Mouse (Mus musculus): Measurements from ENCODE around the gene Pnmt. TPM values are rescaled to one million over a fixed set of nuclear protein-coding genes. Genes with fewer than 3 reads are reported as not detected.
"Not testable (repeated sequence)": the region's sequence is repeated elsewhere in the genome, so short reads cannot be mapped to it uniquely, and the experiment has no call there.

Pnmt gene
- polyA plus RNA-seq, 1 experiment from 2014 or later, result 0.73 TPM

DNA sequence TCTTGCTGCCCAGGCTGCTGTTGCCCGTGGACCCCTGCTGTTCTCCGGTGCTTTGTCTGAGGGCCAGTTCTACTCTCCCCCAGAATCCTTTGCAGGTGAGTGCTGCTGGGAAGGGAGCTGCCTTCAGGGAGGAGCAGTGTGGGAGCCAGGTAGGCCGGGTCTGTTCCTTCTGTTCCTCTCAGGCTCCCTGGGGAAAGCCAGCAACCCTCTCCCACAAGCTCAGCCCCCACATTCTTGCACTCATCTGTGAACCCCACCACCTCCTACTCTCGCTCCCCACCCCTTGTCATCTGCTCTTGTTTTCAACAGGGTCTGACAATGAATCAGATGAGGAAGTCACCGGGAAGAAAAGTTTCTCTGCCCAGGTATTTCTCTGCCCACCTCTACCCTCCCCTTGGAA is 9.5 kb upstream of the Pnmt start:
- Histone ChIP-seq H3K27ac (replicated peaks) (no peak overlapping the region), H3K4me2 (no peak overlapping the region), H3K9me3 (no peaks in the 10 kb centered on the region), H3K9ac (no peak overlapping the region), H3K27me3 (no peaks in the 10 kb centered on the region), H3K4me1 (replicated peaks) (peaks cover 9% of the 10 kb centered on the region), H3K4me3 (no peak overlapping the region), H3K36me3 (peaks cover 67% of the 10 kb centered on the region)
- no peak for ATAC-seq (ENCODE audit: low read depth)
- WGBS, result 73% methylated on average over 5 of the region's 5 CpGs

DNA sequence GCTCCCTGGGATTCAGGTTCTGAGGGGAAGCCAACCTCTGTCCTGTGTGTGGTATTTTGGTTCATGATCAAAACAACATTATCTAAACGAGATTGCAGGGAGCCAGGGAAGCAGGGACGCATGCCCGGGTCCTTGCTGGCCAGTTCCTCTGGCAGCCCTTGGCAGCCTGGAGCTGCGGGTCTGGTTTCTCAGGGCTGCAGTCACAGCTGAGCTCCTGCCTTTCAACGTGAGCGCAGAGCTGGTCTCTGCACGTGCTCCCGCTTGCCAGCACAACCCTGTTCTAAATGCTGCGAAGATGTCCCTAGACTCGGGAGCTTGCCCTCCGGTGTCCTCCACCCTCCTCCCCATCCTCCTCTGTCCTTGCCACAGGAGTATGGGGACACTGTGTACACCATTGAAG is 8.5 kb upstream of the Pnmt start:
- H3K4me3 ChIP-seq, result no peak overlapping the region
- H3K4me2 ChIP-seq, result no peak overlapping the region
- no peak for ATAC-seq (ENCODE audit: low read depth)
- H3K9ac ChIP-seq, result no peak overlapping the region
- H3K36me3 ChIP-seq, result peaks cover 67% of the 10 kb centered on the region
- 90% methylated on average over 11 of the region's 11 CpGs for WGBS
- H3K9me3 ChIP-seq, result no peaks in the 10 kb centered on the region
- H3K27ac ChIP-seq (replicated peaks), result no peak overlapping the region
- H3K4me1 ChIP-seq (replicated peaks), result no peaks in the 10 kb centered on the region; the same call in 1 of the 2 replicates
- no peaks in the 10 kb centered on the region for H3K27me3 ChIP-seq

DNA sequence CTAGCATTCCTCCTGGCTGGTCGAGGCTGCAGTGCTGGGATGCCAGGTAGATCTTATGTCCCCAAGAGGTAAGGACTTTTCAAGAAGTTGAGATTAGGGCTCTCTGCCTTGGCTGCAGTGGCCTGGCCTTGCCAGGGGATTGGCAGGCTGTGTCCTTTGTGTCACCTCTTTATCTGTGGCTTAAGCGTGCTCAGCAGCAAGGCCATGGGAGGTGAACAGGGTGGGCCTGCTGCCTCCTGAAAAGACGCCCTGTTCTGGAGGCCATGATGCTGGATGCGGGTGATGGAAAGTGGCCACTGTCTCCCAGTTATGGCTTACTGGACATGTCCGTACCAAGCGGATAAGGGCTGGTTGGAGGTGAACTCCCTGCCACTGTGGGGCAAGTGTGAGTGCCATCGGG is 6.9 kb upstream of the Pnmt start:
- H3K4me3 ChIP-seq, result no peak overlapping the region
- H3K27ac ChIP-seq (replicated peaks), result no peak overlapping the region
- H3K4me1 ChIP-seq (replicated peaks), result no peaks in the 10 kb centered on the region
- no peak for ATAC-seq (ENCODE audit: low read depth)
- H3K27me3 ChIP-seq, result peaks cover 6% of the 10 kb centered on the region
- 93% methylated on average over 7 of the region's 7 CpGs for WGBS
- H3K4me2 ChIP-seq, result no peak overlapping the region
- peaks cover 67% of the 10 kb centered on the region for H3K36me3 ChIP-seq
- no peak overlapping the region for H3K9ac ChIP-seq
- H3K9me3 ChIP-seq, result no peaks in the 10 kb centered on the region

DNA sequence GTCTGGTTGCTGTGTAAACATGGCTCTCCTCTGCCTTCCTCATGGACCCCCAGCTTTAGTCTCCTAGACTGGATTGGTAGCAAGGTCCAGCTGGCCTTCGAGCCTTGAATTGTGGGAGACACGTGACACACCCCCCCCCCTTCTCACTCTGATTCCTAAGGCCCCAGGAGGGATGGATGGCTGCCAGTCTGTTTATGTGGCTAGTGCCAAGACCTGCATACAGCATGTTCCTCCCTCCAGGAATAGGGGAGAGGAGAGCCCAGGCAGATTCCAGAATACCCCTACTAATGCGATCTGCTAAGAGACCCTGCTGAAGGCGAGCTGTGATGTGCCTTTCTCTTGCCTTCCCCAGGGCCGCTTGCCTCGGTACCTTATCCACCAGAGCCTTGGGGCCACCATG is 6.1 kb upstream of the Pnmt start:
- H3K4me3 ChIP-seq, result no peak overlapping the region
- WGBS, result 87% methylated on average over 6 of the region's 6 CpGs
- H3K36me3 ChIP-seq, result peaks cover 60% of the 10 kb centered on the region
- peaks cover 13% of the 10 kb centered on the region for H3K27me3 ChIP-seq
- H3K9ac ChIP-seq, result no peak overlapping the region
- ATAC-seq (ENCODE audit: low read depth), result no peak
- H3K4me1 ChIP-seq (replicated peaks), result no peaks in the 10 kb centered on the region; the same call in 1 of the 2 replicates
- no peak overlapping the region for H3K27ac ChIP-seq (replicated peaks)
- no peak overlapping the region for H3K4me2 ChIP-seq
- no peaks in the 10 kb centered on the region for H3K9me3 ChIP-seq

DNA sequence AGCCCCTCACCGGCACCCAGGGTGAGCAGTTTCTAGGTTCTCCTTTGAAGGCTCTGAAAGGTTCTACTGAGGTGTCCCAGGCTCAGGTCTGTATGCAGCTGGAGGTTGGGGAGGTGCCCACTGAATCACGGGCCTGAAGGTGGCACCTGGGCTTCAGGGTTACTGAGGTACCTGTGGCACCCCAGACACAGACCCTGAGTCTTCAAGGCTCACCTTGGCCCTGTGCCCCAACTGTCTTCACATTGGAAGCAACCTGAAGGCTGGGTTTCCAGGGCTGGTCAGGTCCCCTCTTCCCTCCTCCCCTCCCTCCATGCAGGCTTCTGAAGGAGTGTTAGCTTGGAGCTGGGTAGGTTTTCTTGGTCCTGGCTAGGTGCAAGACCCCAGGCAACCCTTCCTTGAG is 4.6 kb upstream of the Pnmt start:
- H3K9me3 ChIP-seq, result no peaks in the 10 kb centered on the region
- no peak overlapping the region for H3K4me2 ChIP-seq
- no peak for ATAC-seq (ENCODE audit: low read depth)
- 91% methylated on average over 2 of the region's 2 CpGs for WGBS
- peaks cover 44% of the 10 kb centered on the region for H3K36me3 ChIP-seq
- H3K27me3 ChIP-seq, result peaks cover 29% of the 10 kb centered on the region
- no peaks in the 10 kb centered on the region; the same call in 1 of the 2 replicates for H3K4me1 ChIP-seq (replicated peaks)
- H3K9ac ChIP-seq, result no peak overlapping the region
- H3K4me3 ChIP-seq, result no peak overlapping the region
- no peak overlapping the region for H3K27ac ChIP-seq (replicated peaks)

DNA sequence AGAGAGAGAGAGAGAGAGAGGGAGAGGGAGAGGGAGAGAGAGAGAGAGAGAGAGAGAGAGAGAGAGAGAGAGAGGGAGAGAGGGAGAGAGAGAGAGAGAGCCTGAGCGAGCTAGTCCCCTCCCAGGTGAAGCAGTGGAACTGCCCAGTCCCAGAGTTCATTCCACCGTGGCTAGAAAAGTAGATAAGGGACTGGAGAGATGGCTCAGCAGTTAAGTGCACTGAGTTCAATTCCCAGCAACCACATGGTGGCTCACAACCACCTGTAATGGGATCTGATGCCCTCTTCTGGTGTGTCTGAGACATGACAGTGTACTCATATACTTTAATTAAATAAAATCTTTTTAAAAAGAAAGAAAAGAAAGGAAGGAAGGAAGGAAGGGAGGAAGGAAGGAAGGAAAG is 3.8 kb upstream of the Pnmt start:
- 47% methylated on average over 2 of the region's 2 CpGs for WGBS
- Histone ChIP-seq H3K27me3 (peaks cover 36% of the 10 kb centered on the region), H3K36me3 (peaks cover 37% of the 10 kb centered on the region)
- not testable (repeated sequence) for H3K4me1 ChIP-seq (replicated peaks); H3K9ac ChIP-seq; H3K9me3 ChIP-seq; H3K4me3 ChIP-seq; H3K4me2 ChIP-seq; H3K27ac ChIP-seq (replicated peaks); ATAC-seq (ENCODE audit: low read depth)

DNA sequence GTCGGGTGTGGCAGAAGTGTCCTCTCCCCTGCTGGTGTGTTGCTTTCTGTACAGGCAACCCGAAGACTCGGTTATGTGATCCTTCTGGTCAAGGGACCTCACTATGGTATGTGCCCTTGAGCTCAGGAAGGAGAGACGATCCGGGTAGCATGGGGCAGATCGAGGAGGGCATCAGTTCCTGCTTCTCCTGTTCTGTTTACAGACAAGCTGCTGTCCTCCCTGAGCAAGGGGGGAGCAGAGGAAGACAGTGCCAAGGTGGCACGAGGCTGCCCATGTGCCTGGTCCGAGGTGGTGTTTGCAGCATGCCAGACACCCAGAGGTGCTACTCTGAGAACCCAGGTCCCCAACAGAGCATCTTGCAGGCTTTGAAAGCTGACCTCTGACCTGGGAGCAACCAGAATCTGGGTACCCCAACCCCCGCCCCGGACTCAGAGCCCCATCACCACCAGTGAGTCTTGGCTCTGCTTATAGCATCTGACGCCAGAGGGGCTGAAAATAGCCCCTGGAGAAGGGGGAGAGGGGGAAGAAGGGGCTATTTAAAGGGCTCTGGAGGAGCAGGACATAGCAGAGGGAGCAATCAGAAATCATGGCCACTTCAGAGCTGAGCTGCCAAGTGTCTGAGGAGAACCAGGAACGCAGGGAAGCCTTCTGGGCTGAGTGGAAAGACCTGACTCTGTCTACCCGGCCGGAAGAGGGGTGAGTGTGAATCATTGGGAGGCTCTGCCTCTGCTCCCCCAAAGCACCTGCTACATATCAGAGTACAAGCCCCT is 2.8 kb upstream of the Pnmt start, which contains the start of gene Tcap:
TSS of gene Tcap (plus strand) at position 551 of the 770 bp plus-strand sequence.
- H3K4me2 ChIP-seq, result no peak within 1 kb of the TSS
- H3K27me3 ChIP-seq, result peaks cover 46% of the 10 kb centered on the region
- H3K4me1 ChIP-seq (replicated peaks), result no peaks in the 10 kb centered on the region; the same call in 1 of the 2 replicates
- H3K9me3 ChIP-seq, result no peaks in the 10 kb centered on the region
- WGBS, result 65% methylated on average over 14 of the region's 14 CpGs
- H3K36me3 ChIP-seq, result peaks cover 27% of the 10 kb centered on the region
- no peak for ATAC-seq (ENCODE audit: low read depth)
- H3K9ac ChIP-seq, result no peak within 1 kb of the TSS
- H3K4me3 ChIP-seq, result no peak within 1 kb of the TSS
- no peak within 1 kb of the TSS for H3K27ac ChIP-seq (replicated peaks)

DNA sequence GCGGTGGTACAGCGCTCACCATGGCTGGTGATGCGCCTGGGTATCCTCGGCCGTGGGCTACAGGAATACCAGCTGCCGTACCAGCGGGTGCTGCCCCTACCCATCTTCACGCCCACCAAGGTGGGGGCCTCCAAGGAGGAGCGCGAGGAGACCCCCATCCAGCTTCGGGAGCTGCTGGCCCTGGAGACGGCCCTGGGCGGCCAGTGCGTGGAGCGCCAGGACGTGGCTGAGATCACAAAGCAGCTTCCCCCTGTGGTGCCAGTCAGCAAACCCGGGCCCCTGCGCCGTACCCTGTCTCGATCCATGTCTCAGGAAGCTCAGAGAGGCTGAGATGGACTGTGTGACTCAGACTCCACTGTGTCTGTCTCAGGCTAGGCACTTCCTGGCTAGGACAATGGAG is 2.0 kb upstream of the Pnmt start:
- Histone ChIP-seq H3K36me3 (peaks cover 19% of the 10 kb centered on the region), H3K9me3 (no peaks in the 10 kb centered on the region), H3K4me2 (no peak overlapping the region), H3K4me3 (no peak overlapping the region), H3K9ac (no peak overlapping the region), H3K4me1 (replicated peaks) (no peaks in the 10 kb centered on the region; the same call in 1 of the 2 replicates), H3K27ac (replicated peaks) (no peak overlapping the region), H3K27me3 (peaks cover 53% of the 10 kb centered on the region)
- ATAC-seq (ENCODE audit: low read depth), result no peak
- WGBS, result 73% methylated on average over 20 of the region's 20 CpGs

DNA sequence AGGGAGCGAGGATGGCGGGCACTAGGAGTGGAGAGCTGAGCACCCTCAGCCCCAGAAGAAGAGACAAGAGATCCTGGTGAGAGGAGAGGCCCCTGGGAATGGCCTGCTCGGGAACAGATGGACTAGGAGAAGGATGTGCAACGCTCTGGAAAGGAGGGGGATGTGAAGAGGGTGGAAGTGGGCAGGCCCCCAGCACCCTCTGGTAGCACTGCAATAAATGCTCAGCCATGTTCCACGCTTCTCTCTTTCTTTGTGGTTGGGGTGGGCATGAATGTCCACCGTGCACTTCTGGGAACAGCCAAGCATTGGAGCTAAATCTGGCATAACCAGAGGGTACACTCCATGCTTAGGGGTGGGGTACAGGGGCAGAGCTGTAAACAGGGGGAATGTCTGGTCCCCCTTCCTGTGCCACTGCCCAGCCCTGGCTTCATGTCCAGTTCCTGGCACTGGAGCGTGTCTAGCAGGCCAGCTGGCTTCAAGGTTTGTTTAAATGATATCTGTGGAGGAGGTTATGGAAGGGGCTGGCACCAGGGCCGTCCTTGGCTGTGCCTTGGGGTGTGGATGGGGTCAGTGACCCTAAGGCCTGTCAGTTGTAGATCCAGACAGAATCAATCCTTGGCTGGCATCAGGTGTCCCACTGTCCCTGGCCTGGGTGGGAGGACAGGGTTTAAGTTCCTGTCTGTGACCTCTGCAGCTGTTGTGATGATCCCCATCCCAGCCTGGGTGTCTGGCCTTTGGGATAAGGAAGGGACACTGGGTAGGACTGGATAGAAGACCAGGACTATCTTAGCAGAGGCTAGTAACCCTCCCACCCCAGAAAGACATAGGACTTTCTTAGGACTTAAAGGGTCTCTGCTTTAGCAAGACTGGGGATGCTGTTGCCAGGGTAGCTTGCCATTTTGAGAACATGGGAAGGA is 1.3 kb upstream of the Pnmt start:
- H3K27me3 ChIP-seq, result peaks cover 61% of the 10 kb centered on the region
- no peak overlapping the region for H3K4me3 ChIP-seq
- H3K4me1 ChIP-seq (replicated peaks), result no peaks in the 10 kb centered on the region; the same call in 1 of the 2 replicates
- H3K9me3 ChIP-seq, result no peaks in the 10 kb centered on the region
- H3K27ac ChIP-seq (replicated peaks), result no peak overlapping the region
- peaks cover 11% of the 10 kb centered on the region for H3K36me3 ChIP-seq
- H3K9ac ChIP-seq, result no peak overlapping the region
- ATAC-seq (ENCODE audit: low read depth), result no peak
- H3K4me2 ChIP-seq, result no peak overlapping the region
- WGBS, result 57% methylated on average over 8 of the region's 8 CpGs

DNA sequence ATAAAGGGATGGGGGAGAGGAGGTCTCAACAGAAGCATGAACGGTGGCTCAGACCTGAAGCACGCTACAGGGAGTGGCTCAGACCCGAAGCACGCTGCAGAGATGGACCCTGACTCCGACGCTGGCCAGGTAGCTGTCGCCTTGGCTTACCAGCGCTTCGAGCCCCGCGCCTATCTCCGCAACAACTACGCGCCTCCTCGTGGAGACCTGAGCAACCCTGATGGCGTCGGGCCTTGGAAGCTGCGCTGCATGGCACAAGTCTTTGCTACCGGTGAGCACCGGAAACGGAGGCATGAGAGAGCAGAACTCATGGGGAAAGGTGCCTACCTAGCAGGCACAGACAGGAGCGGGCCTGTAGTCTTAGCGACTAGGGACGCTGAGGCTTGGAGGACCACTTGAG is 346 bp downstream of the Pnmt start:
- Histone ChIP-seq H3K36me3 (no peaks in the 10 kb centered on the region), H3K9me3 (no peaks in the 10 kb centered on the region), H3K4me3 (0 out of 2 replicates have a peak overlapping the region, but pooled peaks have one; percentile 8), H3K9ac (0 out of 2 replicates have a peak overlapping the region, but pooled peaks have one; percentile 44), H3K27me3 (peaks cover 76% of the 10 kb centered on the region), H3K4me1 (replicated peaks) (no peaks in the 10 kb centered on the region; the same call in 1 of the 2 replicates), H3K27ac (replicated peaks) (no peak overlapping the region), H3K4me2 (peak overlapping the region; percentile 24; the same call in 1 of the 2 replicates)
- no peak for ATAC-seq (ENCODE audit: low read depth)
- WGBS, result 24% methylated on average over 24 of the region's 24 CpGs

DNA sequence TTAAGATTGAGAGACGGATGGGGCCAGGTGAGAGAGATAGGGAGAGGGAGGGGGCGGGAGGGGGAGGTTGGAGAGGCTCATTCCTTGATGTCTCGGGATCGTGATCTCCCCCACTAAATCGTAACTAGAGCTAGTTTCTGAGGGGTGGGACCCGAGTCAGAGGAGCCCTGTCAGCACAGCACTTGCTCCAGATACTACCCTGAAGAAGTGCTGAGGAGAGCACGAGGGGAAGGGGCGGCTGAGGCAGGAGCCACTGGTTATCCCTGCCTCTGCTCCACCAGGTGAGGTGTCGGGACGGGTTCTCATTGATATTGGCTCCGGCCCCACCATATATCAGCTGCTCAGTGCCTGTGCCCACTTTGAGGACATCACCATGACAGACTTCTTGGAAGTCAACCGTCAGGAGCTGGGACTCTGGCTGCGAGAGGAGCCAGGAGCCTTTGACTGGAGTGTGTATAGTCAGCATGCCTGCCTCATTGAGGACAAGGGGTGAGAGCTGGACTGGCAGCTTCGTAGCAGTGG is 867 bp downstream of the Pnmt start:
- Histone ChIP-seq H3K9ac (no peak overlapping the region), H3K36me3 (no peaks in the 10 kb centered on the region), H3K4me2 (no peak overlapping the region), H3K4me1 (replicated peaks) (no peaks in the 10 kb centered on the region; the same call in 1 of the 2 replicates), H3K27me3 (peaks cover 81% of the 10 kb centered on the region), H3K9me3 (no peaks in the 10 kb centered on the region), H3K27ac (replicated peaks) (no peak overlapping the region), H3K4me3 (no peak overlapping the region)
- 57% methylated on average over 14 of the region's 14 CpGs for WGBS
- ATAC-seq (ENCODE audit: low read depth), result no peak

DNA sequence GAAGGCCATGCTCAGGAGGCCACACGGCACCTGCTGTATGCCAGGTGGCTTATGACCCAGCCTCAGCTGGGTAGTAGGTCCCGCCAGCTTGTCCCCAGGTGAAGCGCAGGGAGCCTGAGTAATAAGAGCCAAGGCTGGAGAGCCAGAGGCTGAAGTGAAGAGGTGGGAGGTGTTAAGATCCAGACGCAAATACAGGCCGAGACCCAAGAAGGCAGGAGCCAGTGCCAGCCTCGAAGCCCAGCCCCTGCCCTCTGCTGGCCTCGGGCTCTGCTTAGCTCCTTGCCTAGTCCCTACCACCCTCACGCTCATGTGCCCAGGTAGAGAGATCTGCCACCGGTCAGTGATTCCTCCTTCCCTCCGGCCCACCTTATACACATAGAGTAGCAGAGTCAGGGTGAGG is 2.0 kb downstream of the Pnmt start:
- Histone ChIP-seq H3K9ac (no peak overlapping the region), H3K4me1 (replicated peaks) (peaks cover 1% of the 10 kb centered on the region; the same call in 1 of the 2 replicates), H3K27me3 (peaks cover 87% of the 10 kb centered on the region), H3K36me3 (no peaks in the 10 kb centered on the region), H3K27ac (replicated peaks) (no peak overlapping the region), H3K4me2 (no peak overlapping the region), H3K4me3 (no peak overlapping the region), H3K9me3 (no peaks in the 10 kb centered on the region)
- no peak for ATAC-seq (ENCODE audit: low read depth)
- WGBS, result 83% methylated on average over 10 of the region's 10 CpGs

Measured in neural tube, embryonic 13.5 days (tissue).